Mouse (Mus musculus): ENCODE measurements at regions not wholly inside any gene's neighbourhood (a gene's known extent, or its start where the extent isn't known, plus 50 kb on each side); places are given as distances from the start of the nearest gene placed in this dataset.

- no peak for TF ChIP-seq GATA1 (IDR thresholded peaks at IDR 0.05; ENCODE audit: borderline replicate concordance, low read length)
- no peak for TF ChIP-seq FLI1 (IDR thresholded peaks at IDR 0.05; ENCODE audit: low read length)
Measured at GRCm38 (mm10) chr10:120552341-120553096, 76.2 kb upstream of the Hmga2 start.

Measured in megakaryocyte, embryonic 14.5 days (primary cell).